Mouse (Mus musculus): ENCODE measurements at regions not wholly inside any gene's neighbourhood (a gene's known extent, or its start where the extent isn't known, plus 50 kb on each side); places are given as distances from the start of the nearest gene placed in this dataset.

DNA sequence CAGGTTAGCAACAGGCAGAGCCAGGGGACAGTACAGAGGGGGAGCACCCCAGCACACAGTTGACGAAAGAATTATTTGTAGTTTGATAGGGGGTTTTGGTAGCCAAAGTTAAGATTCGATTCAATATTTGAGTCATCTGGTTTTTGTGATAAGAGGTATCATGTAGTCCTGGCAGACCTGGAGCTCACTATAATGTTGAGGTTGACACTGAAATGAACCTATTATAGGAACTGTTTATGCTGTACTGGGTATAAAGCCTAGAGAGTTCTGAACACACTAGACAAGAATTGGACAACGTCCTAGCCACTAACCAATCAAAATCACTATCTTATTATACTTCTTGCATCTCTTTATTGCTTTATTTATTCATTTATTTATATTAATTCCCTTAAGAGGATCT, 284.4 kb upstream of the Thbs1 start:
- TF ChIP-seq POLR2A (IDR thresholded peaks at IDR 0.05; ENCODE audit: low read depth, low read length) (no peak), CTCF (conservative IDR thresholded peaks at IDR 0.05; ENCODE audit: insufficient read depth, insufficient read length, low read depth, low read length) (no peak)

Data from kidney, adult 2 months (tissue).